Mouse (Mus musculus) B cell, adult 2 months (primary cell): Measurements from ENCODE around the gene C530008M17Rik.
"Not testable (repeated sequence)": the region's sequence is repeated elsewhere in the genome, so short reads cannot be mapped to it uniquely, and the experiment has no call there.

Experiments used
- DNase-seq, 2 experiments: peaks; one replicate each; pipeline ENCODE4 v3.0.0; 2022

The C530008M17Rik gene

DNA sequence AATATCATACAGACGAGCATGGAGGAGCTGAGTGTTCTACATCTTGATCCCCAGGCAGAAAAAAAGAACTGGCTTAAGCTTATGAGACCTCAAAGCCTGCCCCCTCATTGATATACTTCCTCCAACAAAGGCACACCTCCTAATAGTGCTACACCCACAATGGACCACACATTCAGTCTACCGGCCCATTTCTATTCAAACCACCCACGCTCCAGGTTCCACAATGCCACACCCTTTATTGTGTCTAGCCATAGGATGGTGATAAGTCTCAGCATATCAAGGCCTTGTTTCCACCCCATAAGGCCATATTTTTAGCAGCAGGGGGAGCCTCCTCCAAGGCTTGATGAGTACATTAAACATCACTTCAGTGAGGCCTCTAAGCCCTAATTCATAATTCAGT, 254.5 kb downstream of the C530008M17Rik start:
- no peak for DNase-seq

- DNase-seq, result not testable (repeated sequence)
These were observed 256.2 kb downstream of the C530008M17Rik start for GRCm38 (mm10) chr5:76912522-76912921.

DNA sequence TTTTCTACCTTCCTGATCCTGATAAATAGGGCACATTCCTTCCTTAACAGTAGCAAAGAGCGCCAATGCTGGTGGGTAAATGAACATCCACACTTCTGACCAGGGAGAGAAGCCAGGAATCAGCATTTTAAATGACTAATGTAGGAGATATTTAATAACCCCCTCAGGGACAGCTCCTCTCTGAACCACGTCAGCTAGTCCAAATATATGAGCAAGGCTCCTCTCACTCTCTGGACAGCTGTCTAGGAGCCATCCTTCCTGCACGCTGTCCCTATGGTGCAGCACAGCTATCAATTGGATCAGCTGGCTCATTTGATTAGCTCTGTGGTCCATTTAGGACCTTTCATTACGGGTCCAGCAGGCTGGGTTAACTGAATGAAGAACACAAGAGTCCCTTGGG, 266.5 kb downstream of the C530008M17Rik start:
- no peak for DNase-seq
